Mouse (Mus musculus): Measurements from ENCODE around the gene Cilp2. TPM values are rescaled to one million over a fixed set of nuclear protein-coding genes. Genes with fewer than 3 reads are reported as not detected.
A peak's percentile ranks its signal among the peaks of the same experiment; 100 is the strongest.

Cilp2 gene
- polyA plus RNA-seq, 1 experiment, result 0.20 TPM

- no peak overlapping the region for H3K27ac ChIP-seq (ENCODE audit: insufficient read depth, low read depth, low read length)
- no peak overlapping the region for H3K4me3 ChIP-seq (ENCODE audit: low read depth, low read length)
- 57% methylated on average over 1 of the region's 1 CpGs for WGBS
- peaks cover 4% of the 10 kb centered on the region; the same call in 1 of the 2 replicates for H3K36me3 ChIP-seq (ENCODE audit: control insufficient read depth, insufficient read depth, low read length)
- H3K27me3 ChIP-seq (ENCODE audit: control insufficient read depth, insufficient read depth, low read length), result no peaks in the 10 kb centered on the region
- H3K4me1 ChIP-seq (ENCODE audit: control insufficient read depth, insufficient read depth, insufficient read length, low read length), result peaks cover 14% of the 10 kb centered on the region
- TF ChIP-seq POLR2A (IDR thresholded peaks at IDR 0.05; ENCODE audit: low read depth, low read length) (no peak), CTCF (IDR thresholded peaks at IDR 0.05; ENCODE audit: extremely low read depth, insufficient read length, insufficient replicate concordance, low read depth, low read length) (no peak)
Measured at GRCm38 (mm10) chr8:69923986-69924385, 36.5 kb upstream of the Cilp2 start.

GRCm38 (mm10) chr8:69921141-69921540 lies 33.7 kb upstream of the Cilp2 start:
- TF ChIP-seq POLR2A (IDR thresholded peaks at IDR 0.05; ENCODE audit: low read depth, low read length) (no peak), CTCF (IDR thresholded peaks at IDR 0.05; ENCODE audit: extremely low read depth, insufficient read length, insufficient replicate concordance, low read depth, low read length) (no peak)
- peaks cover 12% of the 10 kb centered on the region for H3K36me3 ChIP-seq (ENCODE audit: control insufficient read depth, insufficient read depth, low read length)
- no peaks in the 10 kb centered on the region for H3K27me3 ChIP-seq (ENCODE audit: control insufficient read depth, insufficient read depth, low read length)
- H3K4me3 ChIP-seq (ENCODE audit: low read depth, low read length), result no peak overlapping the region
- peaks cover 14% of the 10 kb centered on the region for H3K4me1 ChIP-seq (ENCODE audit: control insufficient read depth, insufficient read depth, insufficient read length, low read length)
- H3K27ac ChIP-seq (ENCODE audit: insufficient read depth, low read depth, low read length), result peak overlapping the region; percentile 44
- WGBS, result 71% methylated on average over 2 of the region's 2 CpGs

- no peaks in the 10 kb centered on the region for H3K27me3 ChIP-seq (ENCODE audit: control insufficient read depth, insufficient read depth, low read length)
- peaks cover 18% of the 10 kb centered on the region for H3K36me3 ChIP-seq (ENCODE audit: control insufficient read depth, insufficient read depth, low read length)
- H3K27ac ChIP-seq (ENCODE audit: insufficient read depth, low read depth, low read length), result peak overlapping the region; percentile 61
- 0 out of 2 replicates have a peak overlapping the region, but pooled peaks have one; percentile 1 for H3K4me3 ChIP-seq (ENCODE audit: low read depth, low read length)
- TF ChIP-seq CTCF (IDR thresholded peaks at IDR 0.05; ENCODE audit: extremely low read depth, insufficient read length, insufficient replicate concordance, low read depth, low read length) (no peak), POLR2A (IDR thresholded peaks at IDR 0.05; ENCODE audit: low read depth, low read length) (no peak)
- peaks cover 14% of the 10 kb centered on the region for H3K4me1 ChIP-seq (ENCODE audit: control insufficient read depth, insufficient read depth, insufficient read length, low read length)
- 37% methylated on average over 11 of the region's 11 CpGs for WGBS
Measured at GRCm38 (mm10) chr8:69919876-69920662, 32.6 kb upstream of the Cilp2 start.

- no peak overlapping the region for H3K4me3 ChIP-seq (ENCODE audit: low read depth, low read length)
- peaks cover 14% of the 10 kb centered on the region for H3K4me1 ChIP-seq (ENCODE audit: control insufficient read depth, insufficient read depth, insufficient read length, low read length)
- 67% methylated on average over 1 of the region's 1 CpGs for WGBS
- no peak overlapping the region for H3K27ac ChIP-seq (ENCODE audit: insufficient read depth, low read depth, low read length)
- peaks cover 29% of the 10 kb centered on the region for H3K36me3 ChIP-seq (ENCODE audit: control insufficient read depth, insufficient read depth, low read length)
- H3K27me3 ChIP-seq (ENCODE audit: control insufficient read depth, insufficient read depth, low read length), result no peaks in the 10 kb centered on the region
- no peak for TF ChIP-seq POLR2A (IDR thresholded peaks at IDR 0.05; ENCODE audit: low read depth, low read length)
- TF ChIP-seq CTCF (IDR thresholded peaks at IDR 0.05; ENCODE audit: extremely low read depth, insufficient read length, insufficient replicate concordance, low read depth, low read length), result peak; percentile 50; the same call in 1 of the 2 replicates
Measured at GRCm38 (mm10) chr8:69919010-69919409, 31.5 kb upstream of the Cilp2 start.

GRCm38 (mm10) chr8:69918506-69918905 lies 31.0 kb upstream of the Cilp2 start:
- H3K27ac ChIP-seq (ENCODE audit: insufficient read depth, low read depth, low read length), result no peak overlapping the region
- TF ChIP-seq CTCF (IDR thresholded peaks at IDR 0.05; ENCODE audit: extremely low read depth, insufficient read length, insufficient replicate concordance, low read depth, low read length) (no peak), POLR2A (IDR thresholded peaks at IDR 0.05; ENCODE audit: low read depth, low read length) (no peak)

GRCm38 (mm10) chr8:69915748-69916147 lies 28.3 kb upstream of the Cilp2 start:
- WGBS, result 68% methylated on average over 5 of the region's 5 CpGs
- Histone ChIP-seq H3K27ac (ENCODE audit: insufficient read depth, low read depth, low read length) (no peak overlapping the region), H3K4me3 (ENCODE audit: low read depth, low read length) (no peak overlapping the region), H3K4me1 (ENCODE audit: control insufficient read depth, insufficient read depth, insufficient read length, low read length) (peaks cover 6% of the 10 kb centered on the region), H3K36me3 (ENCODE audit: control insufficient read depth, insufficient read depth, low read length) (peaks cover 59% of the 10 kb centered on the region), H3K27me3 (ENCODE audit: control insufficient read depth, insufficient read depth, low read length) (no peaks in the 10 kb centered on the region)
- TF ChIP-seq CTCF (IDR thresholded peaks at IDR 0.05; ENCODE audit: extremely low read depth, insufficient read length, insufficient replicate concordance, low read depth, low read length), result no peak
- TF ChIP-seq POLR2A (IDR thresholded peaks at IDR 0.05; ENCODE audit: low read depth, low read length), result no peak

More at GRCm38 (mm10) chr8:69918506-69918905, 31.0 kb upstream of the Cilp2 start:
- peaks cover 14% of the 10 kb centered on the region for H3K4me1 ChIP-seq (ENCODE audit: control insufficient read depth, insufficient read depth, insufficient read length, low read length)
- H3K36me3 ChIP-seq (ENCODE audit: control insufficient read depth, insufficient read depth, low read length), result peaks cover 34% of the 10 kb centered on the region
- H3K27me3 ChIP-seq (ENCODE audit: control insufficient read depth, insufficient read depth, low read length), result no peaks in the 10 kb centered on the region
- no peak overlapping the region for H3K4me3 ChIP-seq (ENCODE audit: low read depth, low read length)

GRCm38 (mm10) chr8:69914526-69914925 lies 27.0 kb upstream of the Cilp2 start:
- H3K36me3 ChIP-seq (ENCODE audit: control insufficient read depth, insufficient read depth, low read length), result peaks cover 71% of the 10 kb centered on the region
- TF ChIP-seq CTCF (IDR thresholded peaks at IDR 0.05; ENCODE audit: extremely low read depth, insufficient read length, insufficient replicate concordance, low read depth, low read length), result no peak
- WGBS, result 82% methylated on average over 4 of the region's 4 CpGs
- H3K27me3 ChIP-seq (ENCODE audit: control insufficient read depth, insufficient read depth, low read length), result no peaks in the 10 kb centered on the region
- H3K27ac ChIP-seq (ENCODE audit: insufficient read depth, low read depth, low read length), result no peak overlapping the region
- H3K4me1 ChIP-seq (ENCODE audit: control insufficient read depth, insufficient read depth, insufficient read length, low read length), result no peaks in the 10 kb centered on the region; the same call in none of the 2 replicates
- no peak overlapping the region for H3K4me3 ChIP-seq (ENCODE audit: low read depth, low read length)
